Mouse (Mus musculus): Measurements from ENCODE around the gene Flrt3.

Gene Flrt3

DNA sequence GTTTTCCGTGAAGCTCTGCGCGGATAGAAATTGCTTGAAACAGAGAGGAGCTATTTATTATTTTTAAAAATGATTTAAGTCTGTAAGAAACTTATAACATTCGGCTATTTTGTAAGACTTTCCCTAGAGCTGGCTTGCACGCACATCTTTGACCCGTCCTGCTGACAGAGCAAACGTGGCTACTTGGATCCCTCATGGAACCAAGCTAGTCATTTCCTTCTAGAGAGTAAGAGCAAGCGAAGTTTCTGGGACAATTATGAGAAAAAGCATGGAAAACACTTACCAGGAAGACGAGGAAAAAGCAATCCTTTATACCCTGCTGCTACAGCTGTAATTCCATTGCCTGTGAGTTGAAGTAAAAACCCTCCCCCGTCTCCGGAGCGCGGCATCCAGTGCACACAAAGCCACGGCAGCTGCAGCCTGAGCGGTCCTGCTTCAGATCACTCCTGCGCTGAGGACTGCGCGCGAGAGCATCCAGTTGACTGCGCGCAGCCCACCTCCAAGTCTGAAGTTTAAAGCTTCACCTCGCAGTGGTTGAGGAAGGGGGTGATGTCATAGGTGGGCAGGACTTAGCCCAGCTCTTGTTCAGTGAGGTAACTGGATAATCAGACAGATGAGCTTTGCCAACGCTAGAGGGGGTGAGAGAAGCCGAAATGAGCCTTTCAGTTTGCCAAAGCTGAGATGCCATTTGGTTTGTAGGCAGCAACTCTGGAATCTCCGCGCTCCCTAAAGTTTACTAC, at the start of gene Flrt3:
Gene Flrt3, minus strand, starts transcription at position 507 of the 740 bp plus-strand sequence.
- DNase-seq (ENCODE audit: extremely low read depth, low read depth), result no peak

DNA sequence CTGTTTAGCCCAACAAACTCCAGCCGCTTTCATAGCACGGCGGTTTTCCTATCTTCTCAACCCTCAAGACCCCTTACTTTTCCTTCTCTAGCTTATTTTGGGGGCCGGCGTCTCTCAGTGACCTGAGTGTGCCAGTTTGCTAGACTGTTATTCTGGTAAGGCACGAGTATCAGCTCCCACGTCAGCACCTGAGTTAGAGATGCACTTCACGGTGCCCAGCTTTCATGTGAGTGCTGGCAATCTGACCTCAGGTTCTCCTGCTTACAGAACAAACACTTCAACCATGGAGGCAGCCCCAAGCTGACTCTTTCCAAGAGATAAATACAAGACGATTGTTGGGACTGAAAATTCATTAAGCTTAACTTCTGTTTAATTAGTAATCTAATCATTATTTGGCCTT, 46.1 kb upstream of the Flrt3 start:
- no peak for DNase-seq (ENCODE audit: extremely low read depth, low read depth)

DNA sequence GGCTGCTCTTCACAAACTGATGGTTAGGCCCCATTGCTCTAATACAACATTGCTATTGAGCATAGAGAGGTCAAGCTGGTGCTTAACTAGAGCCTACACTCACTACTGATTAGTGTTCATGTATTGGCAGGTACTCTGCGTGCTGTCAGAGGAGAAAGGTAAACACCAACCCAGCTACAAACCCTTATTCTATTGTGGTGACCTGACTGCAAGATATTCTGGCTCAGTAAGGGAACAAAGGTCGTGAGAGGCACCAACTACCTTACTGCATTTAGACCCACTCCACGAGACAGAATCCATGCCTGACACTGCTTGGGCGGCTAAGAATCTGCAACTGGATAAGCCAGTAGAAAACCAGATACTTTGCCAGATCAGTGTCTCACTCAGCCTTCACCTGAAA, 44.6 kb upstream of the Flrt3 start:
- no peak for DNase-seq (ENCODE audit: extremely low read depth, low read depth)

DNA sequence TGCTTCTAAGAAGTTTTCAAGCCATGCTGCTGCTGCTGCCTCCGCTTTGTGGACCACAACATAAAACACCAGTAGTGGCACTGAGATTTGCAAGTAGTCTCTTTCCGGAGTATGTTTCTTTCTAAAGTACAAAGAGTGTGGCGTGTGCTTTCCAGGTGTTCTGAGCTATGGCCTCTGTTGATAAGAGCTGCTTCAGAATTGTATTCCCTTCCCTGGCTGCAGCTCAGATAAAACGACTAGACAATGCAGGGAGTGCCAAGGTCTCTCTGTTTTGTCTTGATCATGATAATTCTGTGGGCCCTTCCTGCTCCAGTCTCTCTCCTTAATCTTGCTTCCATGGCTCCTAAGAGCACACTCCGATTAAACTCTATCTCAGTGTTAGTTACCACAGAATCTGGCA, 36.3 kb upstream of the Flrt3 start:
- no peak for DNase-seq (ENCODE audit: extremely low read depth, low read depth)

DNA sequence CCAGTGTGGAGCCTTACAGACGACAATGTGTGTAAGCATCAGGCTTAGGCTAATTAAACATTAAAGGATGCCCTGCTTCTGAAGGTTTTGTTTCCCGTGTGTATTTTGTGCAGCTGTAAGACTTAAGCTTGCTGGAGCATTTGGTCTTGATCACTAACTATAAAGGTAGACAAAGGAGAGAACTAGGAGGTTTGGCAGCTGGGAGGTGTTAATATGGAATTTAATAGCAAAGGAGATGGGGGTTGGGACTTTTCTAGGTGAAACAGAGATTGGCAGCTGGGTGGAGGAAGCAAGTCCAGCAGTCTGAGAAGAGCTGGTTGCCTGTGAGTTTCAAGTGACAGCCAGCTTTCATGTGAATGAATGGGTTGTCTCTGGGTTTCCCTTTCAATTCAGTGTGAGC, 34.0 kb upstream of the Flrt3 start:
- no peak for DNase-seq (ENCODE audit: extremely low read depth, low read depth)

DNA sequence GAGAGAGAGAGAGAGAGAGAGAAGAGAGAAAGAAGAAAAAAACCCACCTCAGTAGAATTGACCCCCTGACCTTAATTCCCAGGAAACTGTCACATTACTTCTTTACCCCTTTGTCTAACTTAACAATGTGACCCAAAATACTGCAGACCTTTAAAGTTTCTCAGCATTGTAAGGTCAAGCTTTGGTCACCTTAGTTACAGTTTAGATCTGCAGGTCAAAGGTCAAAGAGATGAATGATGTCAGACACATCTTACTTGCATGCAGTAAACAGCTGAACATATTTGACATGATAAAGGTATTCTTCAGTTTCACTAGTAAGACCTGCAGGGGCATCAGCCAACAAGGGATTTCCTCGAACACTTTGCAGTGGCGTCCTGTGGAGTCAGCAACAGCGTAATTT, 32.9 kb upstream of the Flrt3 start:
- DNase-seq (ENCODE audit: extremely low read depth, low read depth), result no peak

DNA sequence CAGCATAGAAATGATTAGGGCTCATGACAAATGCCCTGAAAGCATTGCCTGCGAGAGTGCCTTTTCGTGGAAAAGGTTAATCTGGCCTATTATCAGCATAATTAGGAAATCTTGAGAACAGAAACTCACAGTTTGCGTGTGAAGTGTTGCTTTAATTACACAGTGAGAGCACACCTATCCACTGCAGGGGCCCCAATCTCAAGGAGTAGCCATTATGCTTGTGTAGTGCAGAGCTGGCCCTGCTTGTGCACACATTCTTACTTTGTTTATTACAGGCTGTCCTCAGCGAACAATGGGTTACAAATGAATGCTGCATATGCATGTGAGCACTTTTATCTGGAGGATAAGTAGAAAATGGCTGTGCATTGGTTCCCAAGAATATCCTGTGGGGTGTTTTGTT, 32.1 kb upstream of the Flrt3 start:
- no peak for DNase-seq (ENCODE audit: extremely low read depth, low read depth)

DNA sequence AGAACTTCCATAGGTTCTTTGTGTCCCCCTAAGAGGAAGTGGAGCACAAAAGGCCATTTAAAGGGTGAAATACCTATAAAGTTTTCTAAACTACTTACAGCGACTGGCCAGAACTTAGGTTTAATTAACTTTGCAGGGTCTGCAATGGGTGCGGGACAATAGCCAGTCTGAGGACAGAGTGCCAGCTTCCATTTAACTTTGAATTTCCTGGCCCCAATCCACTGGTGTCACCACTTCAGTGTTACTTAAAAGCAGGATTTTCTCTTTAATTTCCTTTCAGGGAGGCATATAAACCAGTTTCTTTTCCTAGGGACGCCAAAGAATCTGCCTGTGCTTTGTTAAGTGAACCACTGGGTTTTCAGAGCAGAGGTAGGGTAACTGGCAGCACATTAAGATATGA, 27.3 kb upstream of the Flrt3 start:
- no peak for DNase-seq (ENCODE audit: extremely low read depth, low read depth)

DNA sequence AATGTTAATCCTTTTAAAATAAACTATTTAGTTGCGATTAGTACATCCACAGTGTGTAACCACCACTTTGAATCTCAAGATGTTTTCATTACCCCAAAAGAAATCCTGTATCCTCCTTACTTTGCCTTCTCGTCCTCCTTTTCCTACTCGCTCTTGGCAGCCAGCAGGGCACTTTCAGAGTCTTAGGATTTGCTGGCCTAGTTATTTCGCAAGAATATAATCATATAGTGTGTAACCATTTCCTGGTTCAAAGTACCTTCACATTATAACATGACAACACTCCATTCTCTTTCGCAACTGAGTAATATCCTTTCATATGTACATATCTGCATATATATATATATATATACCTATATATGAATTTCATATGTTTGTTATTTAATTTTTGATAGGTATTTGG, 22.6 kb upstream of the Flrt3 start:
- no peak for DNase-seq (ENCODE audit: extremely low read depth, low read depth)

DNA sequence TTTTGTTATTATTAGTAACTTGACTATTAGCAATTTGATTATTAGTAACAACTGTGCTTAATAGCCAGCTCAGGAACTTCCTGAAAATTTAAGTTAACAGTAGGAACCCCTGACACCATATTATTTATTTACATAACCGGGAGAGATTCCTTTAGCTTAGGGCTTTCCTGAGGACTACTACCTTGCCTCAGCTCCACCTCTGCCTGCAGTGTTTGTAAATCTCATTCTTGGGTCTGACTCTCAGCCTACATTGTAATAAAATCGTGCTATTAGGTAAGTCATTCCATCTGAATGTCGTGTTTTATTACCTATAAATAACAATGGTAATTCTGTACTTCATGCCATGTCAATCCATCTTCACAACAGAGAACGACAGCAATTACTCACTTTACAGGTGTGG, 21.2 kb upstream of the Flrt3 start:
- no peak for DNase-seq (ENCODE audit: extremely low read depth, low read depth)

DNA sequence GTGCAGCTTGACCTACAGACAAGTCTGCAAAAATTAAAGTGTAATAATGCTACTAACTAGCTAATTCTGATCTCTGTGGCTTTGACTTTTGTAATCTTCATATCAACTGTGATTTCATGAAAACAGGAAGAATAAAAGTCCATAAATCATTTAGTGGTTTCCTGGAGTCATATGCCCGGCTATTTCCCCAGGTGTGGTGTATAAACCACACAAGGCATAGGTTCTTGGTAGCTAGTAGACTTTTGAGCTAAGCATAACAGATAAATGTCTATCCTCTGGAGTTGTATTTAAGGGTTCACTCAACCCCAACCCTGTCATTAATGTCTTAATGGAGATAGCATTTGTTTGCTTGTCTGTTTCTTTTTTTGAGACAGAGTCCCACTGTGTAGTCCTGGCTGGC, 20.1 kb upstream of the Flrt3 start:
- DNase-seq (ENCODE audit: extremely low read depth, low read depth), result no peak

DNA sequence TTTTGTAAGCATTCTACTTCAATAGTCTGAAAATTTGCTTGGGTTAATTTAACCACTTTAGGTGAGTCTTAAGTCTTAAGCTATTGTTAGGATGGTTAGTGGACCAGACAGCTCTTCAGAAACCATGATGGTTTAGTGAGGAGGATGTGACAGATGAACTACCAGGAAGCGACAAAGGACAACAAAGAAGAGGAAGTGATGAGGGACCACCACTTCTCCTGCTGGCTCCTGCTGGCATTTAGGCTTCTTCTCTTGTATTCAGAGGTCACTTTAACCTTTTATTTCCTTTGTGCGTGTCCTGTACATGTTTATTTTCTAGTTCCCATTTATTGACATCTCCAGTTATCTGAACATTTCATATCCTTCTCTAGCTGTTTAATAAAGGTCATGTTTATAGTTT, 19.6 kb upstream of the Flrt3 start:
- DNase-seq (ENCODE audit: extremely low read depth, low read depth), result no peak

DNA sequence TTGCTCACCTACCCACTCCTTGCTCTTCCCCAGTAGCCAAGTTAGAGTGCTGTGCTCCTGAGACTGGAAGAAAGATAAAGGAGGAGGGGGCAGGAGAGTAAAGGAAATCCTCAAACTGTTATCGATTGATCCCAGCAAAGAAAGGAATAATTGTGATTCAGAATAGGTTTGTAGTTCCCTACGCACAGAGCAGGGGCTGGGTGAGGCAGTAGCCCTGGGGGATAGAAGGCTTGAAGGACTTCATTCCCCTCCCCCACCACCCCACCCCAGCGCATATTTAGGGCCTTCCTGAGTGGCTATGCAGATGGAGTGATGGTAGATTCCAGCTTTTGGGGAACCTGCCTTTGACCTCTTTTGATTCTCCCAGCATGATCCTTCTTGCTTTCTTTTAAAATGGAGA, 5.5 kb upstream of the Flrt3 start:
- DNase-seq (ENCODE audit: extremely low read depth, low read depth), result no peak

DNA sequence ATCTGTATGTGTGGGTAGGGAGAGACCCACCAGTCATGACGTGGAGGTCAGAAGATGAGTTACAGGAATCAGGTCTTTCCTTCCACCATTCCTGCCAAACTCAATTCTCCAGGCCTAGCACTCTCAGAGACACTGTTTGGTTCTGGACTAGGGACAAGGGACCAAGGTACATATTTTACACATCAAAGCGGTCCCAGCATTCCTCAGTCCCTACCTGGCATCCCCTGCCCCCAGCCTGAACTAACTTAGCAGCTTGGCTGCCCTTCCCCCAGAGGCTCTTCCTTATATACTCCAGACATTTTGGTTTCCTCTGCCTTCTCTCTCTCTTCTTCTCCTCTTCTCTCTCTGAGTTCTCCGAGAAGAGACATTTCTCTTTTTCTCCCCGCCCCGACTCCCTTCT, 2.2 kb upstream of the Flrt3 start:
- DNase-seq (ENCODE audit: extremely low read depth, low read depth), result no peak

DNA sequence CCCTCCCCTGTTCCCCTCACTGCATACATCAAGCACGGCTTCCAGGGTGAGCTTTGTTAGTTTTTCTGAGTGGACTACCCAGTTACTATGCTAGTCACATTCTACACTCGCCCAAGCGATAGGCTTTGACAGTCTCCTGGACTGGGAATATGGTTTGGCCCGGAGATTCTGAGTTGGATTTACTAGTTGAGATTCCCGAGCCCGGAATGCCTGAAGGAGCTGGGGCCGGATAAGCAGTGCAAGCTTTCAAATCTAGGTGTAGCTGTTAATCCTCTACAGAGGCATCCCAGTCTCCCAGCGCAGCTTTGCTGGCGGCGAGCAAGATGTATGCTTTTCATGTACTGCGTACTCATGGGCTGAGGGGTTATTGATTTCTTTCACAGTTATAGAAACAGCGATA, 812 bp downstream of the Flrt3 start:
- DNase-seq (ENCODE audit: extremely low read depth, low read depth), result no peak

DNA sequence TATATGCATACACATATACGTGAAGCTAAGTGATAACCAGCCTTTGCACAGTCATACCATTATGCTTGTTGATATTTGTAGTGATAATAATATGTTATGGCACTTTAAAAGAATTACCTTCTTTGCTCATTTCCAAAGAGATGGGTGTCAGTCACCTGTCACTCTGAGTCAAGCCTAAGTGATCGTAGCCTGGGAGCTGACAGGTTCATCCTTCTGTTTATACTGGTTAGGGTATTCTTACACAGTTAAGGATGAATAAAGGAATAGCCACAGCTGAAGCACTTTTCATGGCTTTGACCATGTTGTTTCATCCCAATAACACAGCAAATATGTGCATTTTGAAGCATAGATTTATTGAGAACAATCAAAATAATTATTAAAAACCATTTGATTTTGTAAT, 1.5 kb downstream of the Flrt3 start:
- no peak for DNase-seq (ENCODE audit: extremely low read depth, low read depth)

DNA sequence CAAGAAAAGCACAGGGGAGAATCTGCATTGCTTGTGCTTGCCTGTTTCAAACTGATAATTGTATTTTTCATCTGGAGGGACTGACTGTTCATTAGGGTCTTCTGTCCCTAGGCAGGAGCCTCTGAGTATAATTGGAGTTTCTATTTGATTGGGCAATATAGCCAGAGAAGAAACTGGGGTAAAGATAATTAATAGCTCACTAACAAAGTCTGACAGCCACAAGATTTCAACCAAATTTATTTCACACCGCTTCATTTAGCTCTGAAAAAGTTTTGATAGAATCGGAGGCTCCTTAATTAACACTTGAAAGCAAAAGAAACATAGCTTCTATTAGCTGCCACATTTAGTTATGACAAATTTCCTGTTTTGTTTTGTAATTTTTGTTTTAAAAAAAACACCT, 2.2 kb downstream of the Flrt3 start:
- DNase-seq (ENCODE audit: extremely low read depth, low read depth), result no peak

DNA sequence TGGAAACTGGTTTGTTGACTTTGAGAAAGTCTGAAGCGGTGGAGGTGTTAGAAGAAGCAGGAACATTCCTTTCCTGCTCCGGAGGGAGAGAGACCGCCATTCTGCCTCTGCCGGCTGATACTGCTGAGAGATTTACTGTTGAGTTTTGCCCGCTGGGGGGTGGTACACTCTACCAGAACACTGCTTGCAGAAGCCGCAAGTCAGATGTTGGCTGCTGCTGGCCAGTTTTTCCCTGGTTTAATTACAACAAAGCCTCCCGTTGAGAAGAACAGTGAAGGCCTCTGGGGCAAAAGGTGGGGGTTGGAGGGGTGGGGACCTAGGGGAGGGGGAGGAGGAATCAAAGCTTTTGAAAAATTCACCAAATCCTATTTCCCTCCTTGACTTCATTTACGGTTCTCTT, 3.0 kb downstream of the Flrt3 start:
- no peak for DNase-seq (ENCODE audit: extremely low read depth, low read depth)

DNA sequence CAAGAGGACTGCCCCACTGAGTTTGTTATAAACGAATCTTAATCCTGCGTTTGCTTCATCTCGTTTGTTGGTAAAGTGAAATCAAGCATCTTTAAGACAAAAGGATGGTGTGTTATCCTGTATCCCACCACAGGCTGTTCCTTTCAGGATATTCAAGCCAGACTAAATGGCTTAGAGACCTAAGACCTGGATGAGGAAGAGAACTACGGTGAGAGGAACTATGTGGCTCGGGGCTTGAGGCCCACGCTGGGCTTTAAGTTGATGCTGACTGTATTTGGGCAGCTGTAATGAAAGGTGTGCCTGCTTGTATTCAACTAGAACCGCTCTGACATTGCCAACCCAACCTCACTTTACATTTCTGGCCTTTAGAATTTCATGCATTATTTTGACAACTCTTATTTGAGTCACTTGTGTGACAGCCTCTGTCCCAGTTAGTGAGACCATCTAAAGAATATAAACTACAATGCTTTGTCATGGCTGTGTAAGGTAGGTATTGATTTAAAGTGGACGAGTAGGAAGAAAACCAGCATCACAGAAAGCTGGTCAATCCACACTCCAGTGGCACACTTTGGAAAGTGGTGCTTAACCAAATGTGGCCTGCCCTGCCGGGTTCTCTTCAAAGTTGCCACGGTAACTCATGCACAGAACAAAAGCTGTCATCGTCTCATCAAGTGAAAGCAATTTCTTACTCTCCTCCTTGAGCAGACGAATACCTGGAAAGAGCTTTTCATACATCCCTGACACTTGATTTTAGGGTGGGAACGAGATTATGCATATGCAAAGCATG, 3.8 kb downstream of the Flrt3 start:
- no peak for DNase-seq (ENCODE audit: extremely low read depth, low read depth)

DNA sequence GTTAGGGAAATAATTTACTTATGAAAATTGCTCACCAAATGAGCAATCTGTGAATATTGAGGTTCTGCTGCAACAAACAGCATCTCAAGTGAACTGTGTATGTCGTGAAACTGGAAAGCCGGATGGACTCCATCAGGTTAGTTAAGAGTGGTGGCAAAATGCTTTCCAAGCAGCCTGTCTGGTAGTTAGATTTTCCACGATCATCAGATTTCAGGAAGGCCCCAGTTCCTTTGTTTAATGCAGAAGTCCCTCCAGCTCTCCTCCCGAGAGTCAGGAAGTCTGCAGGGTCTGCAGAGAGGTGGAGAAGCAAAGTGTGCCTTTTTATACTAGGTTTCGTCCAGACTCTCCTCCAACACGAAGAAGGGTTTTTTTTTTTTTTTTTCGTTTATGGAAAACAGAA, 4.4 kb downstream of the Flrt3 start:
- DNase-seq (ENCODE audit: extremely low read depth, low read depth), result no peak

DNA sequence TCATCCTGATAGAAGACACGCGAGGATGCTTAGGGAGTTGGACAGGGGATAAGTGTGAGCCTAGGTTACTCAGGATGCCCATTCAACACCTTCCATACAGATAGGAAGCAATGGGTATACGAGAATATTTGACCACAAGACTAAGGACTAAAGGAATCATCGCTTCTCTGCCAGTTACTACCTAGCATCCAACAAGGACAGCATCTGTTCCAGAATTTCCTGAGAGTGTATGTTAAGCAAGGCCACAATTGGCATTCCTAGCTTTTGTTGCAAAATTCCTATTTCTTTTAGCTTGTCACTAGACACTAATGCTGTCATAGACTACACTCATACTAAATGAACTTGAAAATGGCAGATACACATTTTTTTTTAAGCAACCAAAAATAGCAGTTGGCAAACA, 6.9 kb downstream of the Flrt3 start:
- no peak for DNase-seq (ENCODE audit: extremely low read depth, low read depth)

DNA sequence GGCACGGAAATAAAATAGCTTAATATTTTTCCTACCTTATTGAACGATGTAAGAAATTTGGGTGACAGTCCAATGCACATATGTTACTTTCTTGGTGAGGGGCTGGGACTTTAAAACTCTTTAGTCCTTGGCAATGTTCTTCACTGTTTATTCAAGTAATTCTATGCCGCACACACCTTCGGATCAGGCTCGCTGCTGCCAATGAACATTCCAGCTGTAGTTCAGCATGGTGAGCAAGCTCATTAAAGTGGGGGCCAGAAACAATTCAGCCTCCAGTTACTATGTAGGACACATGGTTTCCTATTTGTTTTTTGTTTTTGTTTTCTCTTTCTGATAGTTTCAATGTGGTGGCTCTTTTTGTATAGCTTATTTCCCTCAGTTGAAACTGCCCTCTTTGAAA, 8.6 kb downstream of the Flrt3 start:
- no peak for DNase-seq (ENCODE audit: extremely low read depth, low read depth)

DNA sequence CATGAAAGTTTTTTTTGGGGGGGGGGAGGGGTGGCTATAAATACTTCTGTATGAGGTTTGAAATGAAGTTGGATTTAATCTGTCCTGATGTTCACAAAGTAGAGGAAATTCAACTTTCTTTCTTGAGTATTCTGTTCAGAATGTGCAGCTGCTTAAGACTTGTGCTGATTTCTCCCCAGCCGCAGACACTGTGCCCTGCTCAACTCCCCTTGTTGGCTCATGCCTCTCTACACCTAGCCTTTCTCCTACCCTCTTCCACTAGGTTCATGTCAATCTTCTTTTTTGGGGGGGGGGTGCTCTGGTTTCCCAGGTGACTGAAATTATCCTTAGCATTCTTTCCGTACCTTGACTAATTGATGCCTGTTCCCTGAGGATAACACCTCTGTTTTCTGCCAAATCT, 17.3 kb downstream of the Flrt3 start:
- no peak for DNase-seq (ENCODE audit: extremely low read depth, low read depth)
